Mouse (Mus musculus): ENCODE measurements around the gene Tnfsf10.

Tnfsf10 gene

GRCm38 (mm10) chr3:27371725-27372650 lies 55.2 kb downstream of the Tnfsf10 start:
- no peak for DNase-seq (ENCODE audit: low spot score)

- DNase-seq (ENCODE audit: low spot score) = no peak
These were observed 57.6 kb downstream of the Tnfsf10 start for GRCm38 (mm10) chr3:27374396-27374795.

GRCm38 (mm10) chr3:27377935-27378334 lies 61.1 kb downstream of the Tnfsf10 start:
- DNase-seq (ENCODE audit: low spot score) = no peak

GRCm38 (mm10) chr3:27384836-27385235 lies 68.0 kb downstream of the Tnfsf10 start:
- DNase-seq (ENCODE audit: low spot score) = no peak

- DNase-seq (ENCODE audit: low spot score) = no peak
These were observed 73.1 kb downstream of the Tnfsf10 start for GRCm38 (mm10) chr3:27389923-27390322.
